Mouse (Mus musculus): ENCODE results near the gene Rps6kb1. TPM values are rescaled to one million over a fixed set of nuclear protein-coding genes. Genes with fewer than 3 reads are reported as not detected.
"Not testable (repeated sequence)": the region's sequence is repeated elsewhere in the genome, so short reads cannot be mapped to it uniquely, and the experiment has no call there.

Rps6kb1 gene
- polyA plus RNA-seq, 1 experiment from 2014 or later = 55.9 TPM

DNA sequence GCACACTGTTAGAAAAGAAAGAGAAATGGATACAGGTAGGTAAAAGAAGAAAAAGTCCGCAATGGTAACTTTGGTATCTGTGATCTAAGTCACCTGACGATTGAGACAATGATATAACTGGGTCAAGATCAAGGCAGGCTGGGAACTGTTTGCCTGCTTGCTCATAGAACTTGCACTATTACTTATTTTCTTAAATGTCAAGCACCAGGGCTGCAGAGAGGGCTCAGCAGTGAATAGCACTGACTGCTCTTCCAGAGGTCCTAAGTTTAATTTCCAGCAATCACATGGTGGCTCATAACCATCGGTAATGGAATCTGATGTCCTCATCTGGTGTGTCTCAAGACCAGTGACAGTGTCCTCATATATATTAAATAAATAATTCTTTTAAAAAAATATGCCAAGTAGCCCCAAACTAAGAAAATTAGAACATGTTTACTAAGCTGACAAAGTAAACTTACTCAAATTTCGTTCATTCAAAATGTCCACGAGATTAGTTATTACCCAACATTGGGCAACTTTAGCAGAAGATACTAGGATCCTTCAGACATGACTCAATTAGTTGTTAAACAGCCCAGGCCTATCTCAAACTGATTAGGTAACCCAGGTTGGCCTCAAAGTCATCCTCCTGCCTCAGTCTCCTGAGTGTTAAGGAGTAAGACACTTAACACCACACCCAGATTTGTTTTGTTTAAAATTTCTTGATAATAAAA lies 10.2 kb downstream of the Rps6kb1 start:
- peaks cover 29% of the 10 kb centered on the region for H3K36me3 ChIP-seq
- no peak overlapping the region for H3K4me3 ChIP-seq (replicated peaks)
- no peak overlapping the region for H3K27ac ChIP-seq (replicated peaks)
- 95% methylated on average over 5 of the region's 5 CpGs for WGBS
- H3K4me2 ChIP-seq = no peak overlapping the region
- no peak overlapping the region for H3K9ac ChIP-seq (replicated peaks)
- ATAC-seq (ENCODE audit: low FRiP score) = no peak
- H3K9me3 ChIP-seq (replicated peaks) = no peaks in the 10 kb centered on the region
- H3K27me3 ChIP-seq (replicated peaks) = no peaks in the 10 kb centered on the region
- H3K4me1 ChIP-seq = no peaks in the 10 kb centered on the region

DNA sequence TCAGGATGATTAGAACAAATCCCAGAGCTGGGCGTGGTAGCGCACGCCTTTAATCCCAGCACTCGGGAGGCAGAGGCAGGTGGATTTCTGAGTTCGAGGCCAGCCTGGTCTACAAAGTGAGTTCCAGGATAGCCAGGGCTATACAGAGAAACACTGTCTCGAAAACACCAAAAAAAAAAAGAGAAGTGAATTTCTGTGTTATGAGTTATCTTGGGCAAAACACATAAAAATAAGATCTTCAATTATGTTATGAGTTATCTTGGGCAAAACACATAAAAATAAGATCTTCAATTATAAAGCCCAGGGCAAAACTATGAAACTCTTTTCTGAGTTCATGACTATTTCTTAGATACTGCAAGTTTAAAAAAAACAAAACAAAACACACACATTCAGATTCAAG lies 11.3 kb downstream of the Rps6kb1 start:
- H3K36me3 ChIP-seq = peaks cover 33% of the 10 kb centered on the region
- not testable (repeated sequence) for H3K4me1 ChIP-seq; H3K4me2 ChIP-seq; ATAC-seq (ENCODE audit: low FRiP score); H3K9me3 ChIP-seq (replicated peaks); H3K4me3 ChIP-seq (replicated peaks); H3K9ac ChIP-seq (replicated peaks); H3K27ac ChIP-seq (replicated peaks); H3K27me3 ChIP-seq (replicated peaks)
- WGBS = 92% methylated on average over 6 of the region's 6 CpGs

DNA sequence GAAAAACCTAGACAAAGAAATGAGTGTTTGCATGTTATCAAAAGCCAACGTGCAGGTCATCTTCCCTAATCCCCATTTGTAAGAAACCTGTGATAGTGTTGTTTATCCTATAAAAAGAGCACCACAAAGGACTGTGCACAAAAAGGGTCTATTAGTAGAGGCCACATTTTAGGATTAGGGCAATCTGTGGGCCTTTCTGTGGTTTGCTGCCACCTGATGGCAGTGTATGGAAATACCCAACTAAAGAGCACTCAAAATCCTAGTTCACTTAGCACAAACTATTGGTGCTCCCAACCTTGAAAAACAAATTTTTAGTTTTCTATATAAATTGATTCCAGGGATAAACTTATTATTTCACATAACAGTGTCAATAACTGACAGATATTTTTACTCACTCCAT lies 11.8 kb downstream of the Rps6kb1 start:
- no peak for ATAC-seq (ENCODE audit: low FRiP score)

DNA sequence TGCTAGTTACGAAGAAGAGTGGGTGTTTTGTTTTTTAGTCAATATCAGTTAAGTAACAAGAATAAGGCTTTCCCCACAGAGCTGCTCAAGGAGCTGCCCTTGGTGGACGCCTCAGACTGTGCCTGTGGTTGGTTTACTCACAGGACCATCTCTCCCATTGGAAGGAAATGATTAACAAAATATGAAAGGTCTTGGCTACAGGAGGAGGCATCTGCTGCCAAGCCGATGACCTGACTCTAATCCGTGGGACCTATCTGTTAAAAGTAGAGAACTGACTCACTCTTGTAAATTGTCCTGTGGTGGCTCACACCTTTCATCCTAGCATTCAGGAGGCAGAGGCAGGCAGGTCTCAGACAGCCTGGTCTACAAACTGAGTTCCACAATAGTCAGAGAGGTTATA lies 17.1 kb downstream of the Rps6kb1 start:
- Histone ChIP-seq H3K27ac (replicated peaks) (no peak overlapping the region), H3K9me3 (replicated peaks) (no peaks in the 10 kb centered on the region), H3K9ac (replicated peaks) (no peak overlapping the region), H3K4me1 (no peaks in the 10 kb centered on the region), H3K27me3 (replicated peaks) (no peaks in the 10 kb centered on the region), H3K4me3 (replicated peaks) (no peak overlapping the region), H3K4me2 (no peak overlapping the region), H3K36me3 (peaks cover 57% of the 10 kb centered on the region)
- no peak for ATAC-seq (ENCODE audit: low FRiP score)
- 95% methylated on average over 4 of the region's 4 CpGs for WGBS

More for the DNA sequence above, 11.8 kb downstream of the Rps6kb1 start:
- Histone ChIP-seq H3K9ac (replicated peaks) (no peak overlapping the region), H3K4me3 (replicated peaks) (no peak overlapping the region), H3K27me3 (replicated peaks) (no peaks in the 10 kb centered on the region), H3K9me3 (replicated peaks) (no peaks in the 10 kb centered on the region), H3K4me2 (no peak overlapping the region), H3K4me1 (no peaks in the 10 kb centered on the region), H3K27ac (replicated peaks) (no peak overlapping the region), H3K36me3 (peaks cover 33% of the 10 kb centered on the region)
- 85% methylated on average over 1 of the region's 1 CpGs for WGBS

DNA sequence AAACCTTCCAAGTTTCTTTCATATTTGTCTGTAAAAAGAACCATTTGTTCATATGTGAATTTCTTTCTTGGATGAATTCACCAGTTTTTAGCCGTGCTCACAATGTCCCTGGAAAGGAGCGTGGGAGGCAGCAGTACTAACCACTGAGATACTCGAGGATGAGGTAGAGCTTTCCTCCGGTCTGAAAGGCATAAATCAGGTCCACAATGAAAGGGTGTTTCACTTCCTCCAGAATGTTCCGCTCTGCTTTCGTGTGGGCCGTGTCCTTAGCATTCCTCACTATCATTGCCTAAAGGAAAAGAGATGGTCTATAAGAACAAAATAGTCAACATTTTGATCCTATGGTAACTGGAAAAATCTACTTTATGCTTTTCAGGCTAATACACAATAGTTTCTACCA lies 24.9 kb downstream of the Rps6kb1 start:
- Histone ChIP-seq H3K27ac (replicated peaks) (no peak overlapping the region), H3K9me3 (replicated peaks) (no peaks in the 10 kb centered on the region), H3K4me3 (replicated peaks) (no peak overlapping the region), H3K36me3 (peaks cover 64% of the 10 kb centered on the region), H3K27me3 (replicated peaks) (no peaks in the 10 kb centered on the region), H3K9ac (replicated peaks) (no peak overlapping the region), H3K4me1 (no peaks in the 10 kb centered on the region), H3K4me2 (no peak overlapping the region)
- WGBS = 87% methylated on average over 7 of the region's 7 CpGs
- ATAC-seq (ENCODE audit: low FRiP score) = no peak

DNA sequence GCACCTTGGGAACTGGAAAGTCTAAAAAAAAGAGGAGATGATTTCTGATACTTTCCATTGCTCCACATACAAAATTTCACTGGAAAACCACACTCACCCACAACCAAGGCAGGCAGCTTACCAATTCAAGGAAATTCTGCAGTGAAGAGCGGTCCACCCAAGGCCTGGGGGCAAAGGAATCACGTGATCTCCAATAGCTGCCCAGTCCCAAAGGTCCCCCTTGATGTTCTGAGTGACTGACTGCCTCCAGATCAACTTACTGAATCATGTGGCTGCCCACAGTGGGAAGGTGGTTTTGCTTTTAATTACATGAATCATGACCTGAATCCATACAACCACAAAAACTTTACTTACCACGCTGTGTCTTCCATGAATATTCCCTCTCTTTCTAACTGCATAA lies 27.4 kb downstream of the Rps6kb1 start:
- Histone ChIP-seq H3K9me3 (replicated peaks) (no peaks in the 10 kb centered on the region), H3K36me3 (peaks cover 55% of the 10 kb centered on the region), H3K9ac (replicated peaks) (no peak overlapping the region), H3K27me3 (replicated peaks) (no peaks in the 10 kb centered on the region), H3K4me3 (replicated peaks) (no peak overlapping the region), H3K27ac (replicated peaks) (no peak overlapping the region), H3K4me2 (no peak overlapping the region), H3K4me1 (no peaks in the 10 kb centered on the region)
- WGBS = 94% methylated on average over 3 of the region's 3 CpGs
- ATAC-seq (ENCODE audit: low FRiP score) = no peak

DNA sequence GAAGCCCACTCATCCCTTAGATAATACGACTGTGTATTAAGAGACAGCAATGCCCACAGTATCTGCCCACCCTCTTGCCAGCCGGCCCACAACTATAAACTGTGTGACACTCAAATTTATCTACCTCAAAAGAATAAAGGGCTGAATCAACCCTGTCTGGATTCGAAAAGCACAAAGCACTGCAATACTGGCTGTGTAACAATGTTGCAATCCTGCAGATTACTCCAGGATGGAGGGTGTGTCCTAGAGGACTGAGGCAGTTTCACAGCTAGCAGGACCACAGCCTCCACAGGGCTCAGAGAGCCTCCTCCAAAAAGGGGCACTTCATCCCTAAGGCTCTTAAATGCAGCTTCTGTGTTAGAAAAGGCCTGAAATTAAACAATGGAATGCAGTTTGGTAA lies 28.0 kb downstream of the Rps6kb1 start:
- no peaks in the 10 kb centered on the region for H3K27me3 ChIP-seq (replicated peaks)
- H3K4me2 ChIP-seq = no peak overlapping the region
- ATAC-seq (ENCODE audit: low FRiP score) = no peak
- no peak overlapping the region for H3K4me3 ChIP-seq (replicated peaks)
- 76% methylated on average over 3 of the region's 3 CpGs for WGBS
- peaks cover 54% of the 10 kb centered on the region for H3K36me3 ChIP-seq
- H3K27ac ChIP-seq (replicated peaks) = no peak overlapping the region
- no peaks in the 10 kb centered on the region for H3K4me1 ChIP-seq
- no peak overlapping the region for H3K9ac ChIP-seq (replicated peaks)
- H3K9me3 ChIP-seq (replicated peaks) = no peaks in the 10 kb centered on the region

DNA sequence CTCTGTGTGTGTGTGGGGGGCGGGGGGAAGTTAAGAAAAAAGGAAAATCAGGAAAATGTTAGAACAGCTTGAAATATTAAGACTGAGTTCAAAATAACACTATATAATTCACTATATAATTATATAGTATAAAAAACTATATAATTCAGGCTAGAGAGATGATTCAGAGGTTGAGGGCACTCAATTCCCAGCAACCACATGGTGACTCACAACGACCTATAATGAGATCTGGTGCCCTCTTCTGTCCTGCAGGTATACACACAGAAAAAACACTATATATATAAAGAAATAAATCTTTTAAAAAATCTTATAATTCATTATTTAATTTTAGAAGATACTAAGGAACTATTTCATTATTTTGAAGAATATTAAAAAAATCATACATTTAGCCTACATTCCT lies 36.6 kb downstream of the Rps6kb1 start:
- H3K36me3 ChIP-seq = peaks cover 76% of the 10 kb centered on the region
- no peak for ATAC-seq (ENCODE audit: low FRiP score)

DNA sequence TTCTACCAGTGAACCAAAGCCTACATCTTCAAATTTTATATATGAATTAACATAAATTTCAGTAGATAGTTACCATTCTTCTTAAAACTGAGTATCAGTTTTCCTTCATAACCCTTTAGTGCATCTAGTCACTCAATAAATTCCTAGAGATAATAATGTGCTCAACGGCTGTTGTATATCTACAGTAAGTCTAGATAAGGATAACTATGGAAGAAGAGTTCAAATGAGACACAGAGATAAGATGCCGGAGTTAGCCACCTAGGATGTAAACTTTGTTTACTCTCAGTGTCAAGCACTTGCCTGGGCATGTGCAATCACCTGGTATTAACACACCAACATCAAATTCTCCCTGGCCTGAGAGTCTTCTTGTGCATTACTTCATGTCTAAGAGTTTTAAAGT lies 37.3 kb downstream of the Rps6kb1 start:
- Histone ChIP-seq H3K36me3 (peaks cover 77% of the 10 kb centered on the region), H3K27me3 (replicated peaks) (no peaks in the 10 kb centered on the region), H3K4me1 (no peaks in the 10 kb centered on the region), H3K9ac (replicated peaks) (no peak overlapping the region), H3K9me3 (replicated peaks) (no peaks in the 10 kb centered on the region), H3K4me3 (replicated peaks) (no peak overlapping the region), H3K27ac (replicated peaks) (no peak overlapping the region), H3K4me2 (no peak overlapping the region)
- 98% methylated on average over 2 of the region's 2 CpGs for WGBS
- no peak for ATAC-seq (ENCODE audit: low FRiP score)

More for the DNA sequence above, 36.6 kb downstream of the Rps6kb1 start:
- Histone ChIP-seq H3K4me2 (no peak overlapping the region), H3K27ac (replicated peaks) (no peak overlapping the region), H3K4me1 (no peaks in the 10 kb centered on the region), H3K4me3 (replicated peaks) (no peak overlapping the region), H3K9ac (replicated peaks) (no peak overlapping the region), H3K9me3 (replicated peaks) (no peaks in the 10 kb centered on the region), H3K27me3 (replicated peaks) (no peaks in the 10 kb centered on the region)
- WGBS = 93% methylated on average over 2 of the region's 2 CpGs

DNA sequence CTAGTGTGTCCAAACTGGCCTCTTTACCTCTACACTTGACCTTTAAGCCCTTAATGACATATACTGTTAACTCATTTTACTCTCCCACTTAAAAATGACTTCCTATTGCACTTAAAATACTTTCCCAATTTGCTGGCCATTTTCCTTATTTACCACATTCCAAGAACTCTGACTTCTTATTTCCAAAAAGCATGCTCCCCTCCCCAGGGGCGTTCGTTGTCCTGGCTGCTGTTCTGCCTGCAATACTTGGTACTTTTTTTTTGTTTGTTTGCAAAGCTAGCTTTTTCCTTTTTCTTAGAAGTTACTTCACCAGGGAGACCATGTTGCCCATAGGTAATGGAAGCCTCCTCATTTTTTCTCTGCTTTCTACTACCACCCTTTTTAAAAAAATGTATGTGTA lies 41.5 kb downstream of the Rps6kb1 start:
- Histone ChIP-seq H3K27ac (replicated peaks) (no peak overlapping the region), H3K36me3 (peaks cover 47% of the 10 kb centered on the region), H3K4me3 (replicated peaks) (no peak overlapping the region), H3K9ac (replicated peaks) (no peak overlapping the region), H3K9me3 (replicated peaks) (no peaks in the 10 kb centered on the region), H3K27me3 (replicated peaks) (no peaks in the 10 kb centered on the region), H3K4me1 (no peaks in the 10 kb centered on the region), H3K4me2 (no peak overlapping the region)
- no peak for ATAC-seq (ENCODE audit: low FRiP score)
- 95% methylated on average over 2 of the region's 2 CpGs for WGBS

DNA sequence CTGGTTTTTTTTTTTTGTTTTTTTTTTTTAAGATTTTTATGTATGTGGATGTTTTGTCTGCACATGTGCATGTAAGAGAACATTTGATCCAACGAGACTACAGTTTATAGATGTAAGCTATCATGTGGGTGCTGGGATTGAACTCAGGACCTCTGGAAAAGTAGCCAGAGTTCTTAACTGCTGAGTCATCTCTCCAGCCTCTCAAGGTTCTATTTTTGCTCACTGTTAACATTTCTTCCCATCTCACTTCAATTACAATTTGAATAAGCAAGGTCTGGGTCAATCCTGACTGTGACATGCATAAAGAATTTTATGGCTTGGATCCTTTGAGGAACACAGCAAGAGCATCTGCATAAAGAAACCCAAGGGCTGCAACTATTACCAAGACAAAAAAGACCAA lies 43.8 kb downstream of the Rps6kb1 start:
- Histone ChIP-seq H3K27me3 (replicated peaks) (no peaks in the 10 kb centered on the region), H3K4me1 (no peaks in the 10 kb centered on the region), H3K36me3 (peaks cover 40% of the 10 kb centered on the region), H3K4me3 (replicated peaks) (no peak overlapping the region), H3K4me2 (no peak overlapping the region), H3K27ac (replicated peaks) (no peak overlapping the region), H3K9me3 (replicated peaks) (no peaks in the 10 kb centered on the region), H3K9ac (replicated peaks) (no peak overlapping the region)
- WGBS = 68% methylated on average over 1 of the region's 1 CpGs
- no peak for ATAC-seq (ENCODE audit: low FRiP score)

DNA sequence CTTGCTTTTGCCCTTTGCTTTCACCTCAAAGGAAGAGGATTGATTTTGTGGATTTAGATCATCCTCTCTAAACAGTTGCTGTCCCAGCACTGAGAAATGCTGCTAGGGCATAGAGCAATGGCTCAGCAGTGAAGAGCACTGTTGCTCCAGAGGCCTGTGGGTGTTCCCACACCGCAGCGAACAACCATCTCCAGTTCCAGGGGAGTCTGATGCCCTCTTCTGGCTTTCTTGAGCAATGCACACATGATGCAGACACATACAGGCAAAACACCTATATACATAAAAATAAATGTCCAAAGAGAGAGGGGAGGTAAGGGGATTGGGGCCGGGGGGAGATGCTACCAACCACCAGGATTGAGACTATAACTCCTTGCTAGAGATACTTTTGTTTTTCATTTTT lies 46.7 kb downstream of the Rps6kb1 start:
- Histone ChIP-seq H3K9ac (replicated peaks) (no peak overlapping the region), H3K27me3 (replicated peaks) (no peaks in the 10 kb centered on the region), H3K4me3 (replicated peaks) (no peak overlapping the region), H3K36me3 (peaks cover 23% of the 10 kb centered on the region), H3K27ac (replicated peaks) (no peak overlapping the region), H3K4me2 (no peak overlapping the region), H3K9me3 (replicated peaks) (no peaks in the 10 kb centered on the region), H3K4me1 (no peaks in the 10 kb centered on the region)
- WGBS = 78% methylated on average over 3 of the region's 3 CpGs
- ATAC-seq (ENCODE audit: low FRiP score) = no peak

Measured in neural tube, embryonic 15.5 days (tissue).